Mouse (Mus musculus): ENCODE measurements at regions not wholly inside any gene's neighbourhood (a gene's known extent, or its start where the extent isn't known, plus 50 kb on each side); places are given as distances from the start of the nearest gene placed in this dataset.

GRCm38 (mm10) chr2:48556600-48556999 lies 257.3 kb upstream of the Acvr2a start:
- TF ChIP-seq POLR2A (IDR thresholded peaks at IDR 0.05; ENCODE audit: insufficient read depth, low read length) (no peak), EP300 (IDR thresholded peaks at IDR 0.05; ENCODE audit: insufficient read depth, low read depth, low read length) (no peak)

Measured in ES-Bruce4 (cell line).